Mouse (Mus musculus) heart, adult 2 months (tissue): ENCODE data around the gene Gm20897. TPM values are rescaled to one million over a fixed set of nuclear protein-coding genes. Genes with fewer than 3 reads are reported as not detected.
"Not testable (repeated sequence)": the region's sequence is repeated elsewhere in the genome, so short reads cannot be mapped to it uniquely, and the experiment has no call there.

Source experiments
- DNase-seq, 2 experiments: peaks; one replicate each; pipeline ENCODE4 v3.0.0; 2021
- H3K27ac ChIP-seq: fragments of 200-600 bp; 2 replicates; pipeline ENCODE4 v1.8.1; 2022
- H3K27me3 ChIP-seq: fragments of 200-500 bp; 2 replicates; pipeline ENCODE4 v1.6.1; 2012; ENCODE audit warnings: mild to moderate bottlenecking, low read length, inconsistent platforms, mixed read lengths; ENCODE audit not compliant: control insufficient read depth, insufficient read depth
- H3K36me3 ChIP-seq: fragments of 200-500 bp; 2 replicates; pipeline ENCODE4 v1.6.1; 2012; ENCODE audit warnings: low read length, inconsistent platforms; ENCODE audit not compliant: control insufficient read depth, insufficient read depth
- H3K4me1 ChIP-seq: fragments of 200-500 bp; 2 replicates; pipeline ENCODE4 v1.6.1; 2011; ENCODE audit warnings: low read length; ENCODE audit not compliant: control insufficient read depth, insufficient read depth
- H3K4me3 ChIP-seq: fragments of 200-600 bp; 2 replicates; pipeline ENCODE4 v1.8.1; 2022
- H3K79me2 ChIP-seq: fragments of 200-500 bp; replicated peaks from 2 replicates; pipeline ENCODE4 v1.6.1; 2012; ENCODE audit warnings: mild to moderate bottlenecking, inconsistent platforms, low read length, moderate library complexity, mixed read lengths; ENCODE audit not compliant: control insufficient read depth, insufficient read depth
- H3K9ac ChIP-seq: fragments of 200-500 bp; 2 replicates; pipeline ENCODE4 v1.6.1; 2012; ENCODE audit warnings: low read depth, mild to moderate bottlenecking, control low read depth, inconsistent platforms, low read length, mixed read lengths
- WGBS: fragments of 180-500 bp; shearing (Covaris S2); methylation state at CpG from one replicate; pipeline ENCODE4 v1.1.7; 2018; 5-methylcytosine and 5-hydroxymethylcytosine counted together
- intact Hi-C: fragments of 180-260 bp; cut with DNase I; formaldehyde crosslinking; loops from one replicate; pipeline ENCODE4 v1.15.1; 2025
- long read RNA-seq: library from polyadenylated mRNA; stranded (forward); transcript quantifications from one replicate; pipeline ENCODE4 v2.0.0, GENCODE M21; 2021
- polyA plus RNA-seq: library from polyadenylated mRNA; depleted of rRNA; stranded (reverse); fragments of >200 nt; gene quantifications from 2 replicates; pipeline ENCODE4 v1.2.3, GENCODE M21; 2012; rRNA removed
- total RNA-seq, 2 experiments: library from RNA; stranded (reverse); gene quantifications; 2 replicates each; pipeline ENCODE4 v1.2.3; 2021

The Gm20897 gene
- not detected for total RNA-seq
- polyA plus RNA-seq, result not detected in 2 replicates
- long read RNA-seq, result 0 reads

DNA sequence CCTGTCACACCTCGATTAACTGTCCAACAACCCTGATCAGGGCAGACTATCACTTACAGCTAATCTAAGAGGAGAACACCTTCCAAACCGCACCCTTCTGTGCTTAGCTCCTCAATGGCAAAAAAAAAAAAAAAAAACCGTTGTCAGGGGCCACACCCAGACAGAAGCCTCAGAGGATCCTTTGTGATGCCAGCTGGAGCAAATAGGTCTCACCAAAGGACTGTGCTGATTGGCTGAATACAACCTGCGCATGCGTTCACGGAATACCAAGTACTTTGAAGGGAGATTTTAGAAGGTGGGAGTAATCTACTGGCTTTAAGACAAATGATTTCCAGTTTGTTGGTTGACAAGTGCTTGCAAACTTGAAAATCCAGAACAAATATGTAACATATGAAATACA lies at the start of gene Gm20897:
Gm20897 (minus strand) TSS at position 101 of the 400 bp plus-strand sequence.
- 61% methylated on average over 5 of the region's 6 CpGs for WGBS

More for the DNA sequence above, at the start of gene Gm20897:
- H3K79me2 ChIP-seq, intact Hi-C loops, H3K27ac ChIP-seq, H3K27me3 ChIP-seq, H3K9ac ChIP-seq, DNase-seq, H3K36me3 ChIP-seq, H3K4me1 ChIP-seq, H3K4me3 ChIP-seq: not testable (repeated sequence)

Other genes starting within 250 kb of the Gm20897 start
- gene Gm21732, start 73.5 kb upstream of the Gm20897 start, total RNA-seq, result not detected
- not detected in 2 replicates for gene Gm21732, start 73.5 kb upstream of the Gm20897 start, polyA plus RNA-seq